Mouse (Mus musculus) thymus, adult 2 months (tissue): Measurements from ENCODE around the gene Prtg.

Experiments used
- CTCF ChIP-seq: fragments of 200-500 bp; IDR thresholded peaks from 2 replicates; pipeline ENCODE4 v1.5.1; 2012; ENCODE audit warnings: mild to moderate bottlenecking, control low read depth, low read length, moderate library complexity, borderline replicate concordance; ENCODE audit not compliant: control insufficient read depth, poor library complexity, insufficient read depth; ENCODE audit errors: extremely low read depth
- POLR2A ChIP-seq: fragments of 200-500 bp; IDR thresholded peaks from 2 replicates; pipeline ENCODE4 v1.6.1; 2012; ENCODE audit warnings: mild to moderate bottlenecking, low read length, control low read depth, moderate library complexity; ENCODE audit not compliant: control insufficient read depth, poor library complexity, insufficient read depth; ENCODE audit errors: extremely low read depth

DNA sequence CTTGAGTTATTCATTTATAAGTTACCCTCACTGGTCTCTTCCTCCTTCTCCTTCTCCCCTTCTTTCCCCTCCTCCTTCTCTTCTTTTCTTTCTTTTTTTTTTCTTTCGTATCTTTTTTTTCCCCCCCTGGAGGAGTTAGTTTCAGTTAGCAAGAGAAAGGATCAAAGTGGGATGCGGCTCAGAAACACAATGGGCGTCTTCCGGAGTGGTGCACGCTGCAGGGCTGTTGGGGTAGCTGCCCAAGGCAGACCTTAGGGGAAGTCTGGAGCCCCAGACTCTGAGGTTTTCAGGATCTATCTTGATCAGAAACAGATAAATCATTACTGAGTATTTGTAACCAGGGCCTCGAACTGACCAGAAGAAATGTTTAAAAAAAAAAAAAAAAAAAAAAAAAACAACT is 1.5 kb downstream of the Prtg start:
- TF ChIP-seq CTCF, result no peak
- no peak for TF ChIP-seq POLR2A
